Mouse (Mus musculus): ENCODE measurements around the gene Cdc20. TPM values are rescaled to one million over a fixed set of nuclear protein-coding genes. Genes with fewer than 3 reads are reported as not detected.

The Cdc20 gene
- polyA plus RNA-seq, 1 experiment: not detected

DNA sequence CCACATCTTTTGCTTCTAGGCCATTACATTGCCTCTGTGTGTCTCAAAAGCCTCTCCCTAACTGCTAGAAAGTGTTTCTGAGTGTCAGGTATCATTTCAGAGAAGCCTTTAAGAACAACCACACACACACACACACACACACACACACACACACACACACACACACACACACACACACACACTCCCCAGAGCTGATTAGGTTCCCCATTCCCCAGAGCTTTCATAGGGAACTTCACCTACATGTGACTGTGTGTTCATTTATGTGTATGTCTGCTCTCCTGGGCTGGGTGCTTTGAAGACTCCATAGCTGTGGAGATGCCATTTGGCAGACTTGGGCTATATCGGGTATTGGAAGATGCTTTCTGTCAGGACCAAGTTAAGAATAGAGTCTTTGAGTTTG is 11.8 kb downstream of the Cdc20 start:
- Histone ChIP-seq H3K4me3 (ENCODE audit: insufficient read depth, low read depth, low read length) (no peak overlapping the region), H3K27ac (ENCODE audit: insufficient read depth, low read depth, low read length) (no peak overlapping the region), H3K4me1 (ENCODE audit: control insufficient read depth, insufficient read depth, low read length) (peaks cover 13% of the 10 kb centered on the region; the same call in 1 of the 2 replicates)
- WGBS: 78% methylated on average over 1 of the region's 1 CpGs
- no peak for TF ChIP-seq POLR2A (IDR thresholded peaks at IDR 0.05; ENCODE audit: insufficient read depth, low read depth, low read length)
- no peak for TF ChIP-seq CTCF (IDR thresholded peaks at IDR 0.05; ENCODE audit: insufficient read depth, low read depth, low read length)

DNA sequence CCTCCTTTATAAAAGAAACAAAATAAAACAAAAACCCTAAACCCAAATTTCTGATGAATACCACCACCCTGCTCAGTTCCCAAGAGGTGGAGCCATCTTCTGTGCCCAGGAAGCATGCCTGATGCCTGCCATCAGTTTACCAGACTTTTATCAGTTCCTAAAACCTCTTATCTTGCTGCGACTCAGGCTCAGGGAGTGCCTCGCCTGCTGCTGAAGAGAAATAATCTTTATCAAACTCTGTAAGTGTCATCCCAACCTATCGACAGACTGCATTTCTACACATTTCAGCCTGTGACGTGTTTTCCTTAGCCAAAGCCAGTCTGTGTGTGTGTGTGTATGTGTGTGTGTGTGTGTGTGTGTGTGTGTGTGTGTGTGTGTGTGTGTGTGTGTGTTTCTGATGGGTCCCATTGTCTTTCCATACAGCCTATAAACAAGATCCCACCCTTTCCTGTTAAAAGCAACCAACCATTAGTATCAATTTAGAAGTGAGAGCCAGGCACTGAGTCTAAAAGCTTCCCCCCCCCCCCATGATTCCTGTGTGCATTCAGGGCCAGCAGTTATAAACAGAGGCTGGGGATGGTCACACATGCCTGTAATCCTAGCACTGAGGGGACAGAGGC is 12.5 kb downstream of the Cdc20 start:
- H3K4me3 ChIP-seq (ENCODE audit: insufficient read depth, low read depth, low read length): no peak overlapping the region
- TF ChIP-seq POLR2A (IDR thresholded peaks at IDR 0.05; ENCODE audit: insufficient read depth, low read depth, low read length): no peak
- no peak for TF ChIP-seq CTCF (IDR thresholded peaks at IDR 0.05; ENCODE audit: insufficient read depth, low read depth, low read length)
- peaks cover 13% of the 10 kb centered on the region; the same call in 1 of the 2 replicates for H3K4me1 ChIP-seq (ENCODE audit: control insufficient read depth, insufficient read depth, low read length)
- WGBS: 78% methylated on average over 4 of the region's 4 CpGs
- H3K27ac ChIP-seq (ENCODE audit: insufficient read depth, low read depth, low read length): no peak overlapping the region

DNA sequence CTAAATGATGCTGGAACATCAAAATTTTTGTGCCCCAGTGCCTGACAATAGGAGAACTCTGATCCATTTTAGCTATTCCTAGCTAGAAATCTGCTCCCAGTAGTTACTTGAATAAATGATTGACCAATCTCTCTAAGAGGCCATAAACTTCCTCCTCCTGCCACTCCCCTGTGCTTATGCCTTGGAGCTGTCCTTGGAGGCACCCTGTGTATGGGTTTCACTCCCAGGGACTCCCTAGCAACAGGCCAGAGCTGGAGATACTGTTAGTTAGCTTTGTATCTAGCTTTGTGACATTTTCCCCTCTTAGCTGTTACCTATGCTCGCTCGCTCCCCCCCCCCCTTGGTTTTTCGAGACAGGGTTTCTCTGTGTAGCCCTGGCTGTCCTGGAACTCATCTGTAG is 15.8 kb downstream of the Cdc20 start:
- TF ChIP-seq CTCF (IDR thresholded peaks at IDR 0.05; ENCODE audit: insufficient read depth, low read depth, low read length) (no peak), POLR2A (IDR thresholded peaks at IDR 0.05; ENCODE audit: insufficient read depth, low read depth, low read length) (no peak)
- WGBS: 91% methylated on average over 3 of the region's 3 CpGs
- no peaks in the 10 kb centered on the region for H3K4me1 ChIP-seq (ENCODE audit: control insufficient read depth, insufficient read depth, low read length)
- H3K4me3 ChIP-seq (ENCODE audit: insufficient read depth, low read depth, low read length): no peak overlapping the region
- no peak overlapping the region for H3K27ac ChIP-seq (ENCODE audit: insufficient read depth, low read depth, low read length)

DNA sequence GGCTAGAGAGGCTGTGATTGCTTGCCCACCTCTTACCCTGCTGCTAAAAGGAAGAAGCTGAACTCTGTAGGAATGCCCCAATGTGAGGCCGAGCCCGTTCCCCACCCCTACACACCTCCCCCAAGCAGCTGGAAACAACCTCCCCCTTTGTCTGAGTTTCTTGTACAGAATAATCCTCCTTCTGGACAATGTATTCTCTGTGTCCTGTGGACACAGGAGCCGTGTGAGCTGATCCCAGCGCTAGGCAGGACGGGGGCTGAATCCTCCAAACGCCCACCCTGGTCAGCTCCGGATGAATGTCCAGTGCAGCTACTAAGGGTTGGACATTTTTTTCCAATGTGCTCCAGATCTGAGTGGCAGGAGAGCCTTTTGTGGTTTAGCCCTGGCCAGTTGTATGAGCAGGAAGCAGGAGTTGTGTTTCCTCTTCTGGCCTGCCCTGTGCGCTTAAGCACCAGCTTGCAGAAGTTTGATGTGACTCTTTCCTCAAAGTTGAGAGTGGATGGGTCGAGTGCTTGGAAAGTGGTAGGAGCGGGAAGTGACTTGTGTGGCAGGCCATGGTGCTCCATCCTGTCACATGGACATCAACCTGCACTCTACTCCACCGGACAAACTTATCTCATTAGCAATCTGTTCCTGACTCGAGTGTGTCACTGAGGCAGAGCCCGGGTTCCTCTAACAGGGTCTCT is 19.9 kb downstream of the Cdc20 start:
- TF ChIP-seq CTCF (IDR thresholded peaks at IDR 0.05; ENCODE audit: insufficient read depth, low read depth, low read length): no peak
- no peak for TF ChIP-seq POLR2A (IDR thresholded peaks at IDR 0.05; ENCODE audit: insufficient read depth, low read depth, low read length)
- no peaks in the 10 kb centered on the region for H3K4me1 ChIP-seq (ENCODE audit: control insufficient read depth, insufficient read depth, low read length)
- peak overlapping the region; percentile 36; the same call in 1 of the 2 replicates for H3K27ac ChIP-seq (ENCODE audit: insufficient read depth, low read depth, low read length)
- no peak overlapping the region for H3K4me3 ChIP-seq (ENCODE audit: insufficient read depth, low read depth, low read length)
- 71% methylated on average over 13 of the region's 13 CpGs for WGBS

DNA sequence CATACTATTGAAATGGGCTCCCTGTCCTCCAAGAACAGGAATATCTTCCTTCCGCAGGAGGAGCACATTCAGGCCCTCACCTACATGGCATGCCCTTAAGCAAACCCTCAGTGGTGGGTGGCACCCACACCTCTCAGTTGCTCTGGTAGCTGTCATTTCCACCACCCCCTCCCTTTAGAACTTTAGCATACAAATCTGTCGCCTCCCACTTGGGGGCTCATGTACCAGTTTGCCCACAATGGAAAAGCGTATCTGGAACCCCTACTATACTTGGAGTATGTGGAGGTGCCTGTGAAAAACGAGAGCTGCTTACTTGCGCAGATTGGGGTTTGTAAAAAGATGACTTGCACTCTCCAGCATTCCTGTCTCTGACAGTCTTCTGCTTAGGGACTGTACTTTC is 20.8 kb downstream of the Cdc20 start:
- 84% methylated on average over 5 of the region's 5 CpGs for WGBS
- Histone ChIP-seq H3K4me1 (ENCODE audit: control insufficient read depth, insufficient read depth, low read length) (no peaks in the 10 kb centered on the region), H3K27ac (ENCODE audit: insufficient read depth, low read depth, low read length) (no peak overlapping the region), H3K4me3 (ENCODE audit: insufficient read depth, low read depth, low read length) (no peak overlapping the region)
- TF ChIP-seq POLR2A (IDR thresholded peaks at IDR 0.05; ENCODE audit: insufficient read depth, low read depth, low read length) (no peak), CTCF (IDR thresholded peaks at IDR 0.05; ENCODE audit: insufficient read depth, low read depth, low read length) (no peak)

DNA sequence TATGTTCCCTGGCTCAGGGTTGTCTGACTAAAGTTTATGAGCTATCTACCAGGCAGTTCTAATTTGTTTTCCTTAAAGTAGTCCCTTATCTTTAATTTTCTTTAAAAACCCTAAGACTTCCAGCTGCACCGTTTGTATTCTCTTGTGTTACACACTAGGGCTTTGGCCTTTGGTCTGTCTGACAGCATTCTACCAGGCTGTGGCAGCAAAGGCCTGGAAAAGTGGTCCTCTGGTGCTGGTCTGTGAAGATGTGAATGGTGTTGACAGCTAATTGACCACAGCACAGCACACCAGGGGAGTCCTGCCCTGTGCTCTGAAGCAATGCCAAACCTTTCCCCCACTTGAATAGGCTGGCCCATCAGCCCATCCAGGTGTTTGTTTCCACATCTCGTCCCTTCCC is 21.4 kb downstream of the Cdc20 start:
- Histone ChIP-seq H3K4me1 (ENCODE audit: control insufficient read depth, insufficient read depth, low read length) (no peaks in the 10 kb centered on the region), H3K27ac (ENCODE audit: insufficient read depth, low read depth, low read length) (no peak overlapping the region), H3K4me3 (ENCODE audit: insufficient read depth, low read depth, low read length) (no peak overlapping the region)
- 56% methylated on average over 2 of the region's 2 CpGs for WGBS
- no peak for TF ChIP-seq CTCF (IDR thresholded peaks at IDR 0.05; ENCODE audit: insufficient read depth, low read depth, low read length)
- TF ChIP-seq POLR2A (IDR thresholded peaks at IDR 0.05; ENCODE audit: insufficient read depth, low read depth, low read length): no peak

DNA sequence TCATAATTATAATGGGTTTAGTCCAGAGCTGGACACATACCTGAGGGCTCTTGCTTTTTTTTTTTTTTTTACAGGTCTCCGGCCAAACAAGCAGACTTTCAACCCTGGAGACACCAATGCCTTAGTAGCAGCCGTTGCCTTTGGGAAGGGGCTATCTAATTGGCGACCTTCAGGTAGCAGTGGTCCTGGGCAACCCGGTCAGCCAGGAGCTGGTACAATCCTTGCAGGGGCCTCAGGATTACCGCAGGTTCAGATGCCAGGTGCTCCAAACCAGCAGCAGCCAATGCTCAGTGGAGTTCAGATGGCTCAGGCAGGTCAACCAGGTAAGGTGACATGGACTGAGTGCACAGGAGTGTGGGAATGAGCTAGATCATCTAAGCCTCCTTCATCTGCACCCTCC is 23.6 kb downstream of the Cdc20 start:
- Histone ChIP-seq H3K4me3 (ENCODE audit: insufficient read depth, low read depth, low read length) (no peak overlapping the region), H3K4me1 (ENCODE audit: control insufficient read depth, insufficient read depth, low read length) (no peaks in the 10 kb centered on the region), H3K27ac (ENCODE audit: insufficient read depth, low read depth, low read length) (no peak overlapping the region)
- TF ChIP-seq CTCF (IDR thresholded peaks at IDR 0.05; ENCODE audit: insufficient read depth, low read depth, low read length): no peak
- TF ChIP-seq POLR2A (IDR thresholded peaks at IDR 0.05; ENCODE audit: insufficient read depth, low read depth, low read length): no peak
- WGBS: 96% methylated on average over 5 of the region's 5 CpGs

DNA sequence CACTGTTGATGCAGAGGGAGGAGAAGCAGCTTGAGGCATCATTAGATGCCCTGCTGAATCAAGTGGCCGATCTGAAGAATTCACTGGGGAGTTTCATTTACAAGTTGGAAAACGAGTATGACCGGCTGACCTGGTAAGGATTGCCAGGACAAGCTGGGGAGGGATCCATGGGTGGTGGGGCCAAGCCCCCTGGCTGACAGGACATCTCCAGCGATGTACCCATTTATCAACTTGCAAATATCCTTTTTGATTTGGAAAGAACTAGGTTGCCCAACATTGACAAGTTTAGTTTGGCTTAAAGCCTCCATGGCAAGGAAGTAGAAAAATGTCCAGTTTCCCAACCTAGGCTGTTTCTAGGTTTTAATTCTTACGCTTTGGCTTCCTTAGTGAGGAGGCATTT is 26.3 kb downstream of the Cdc20 start:
- H3K4me3 ChIP-seq (ENCODE audit: insufficient read depth, low read depth, low read length): no peak overlapping the region
- WGBS: 89% methylated on average over 5 of the region's 5 CpGs
- H3K27ac ChIP-seq (ENCODE audit: insufficient read depth, low read depth, low read length): no peak overlapping the region
- no peak for TF ChIP-seq POLR2A (IDR thresholded peaks at IDR 0.05; ENCODE audit: insufficient read depth, low read depth, low read length)
- TF ChIP-seq CTCF (IDR thresholded peaks at IDR 0.05; ENCODE audit: insufficient read depth, low read depth, low read length): no peak
- no peaks in the 10 kb centered on the region for H3K4me1 ChIP-seq (ENCODE audit: control insufficient read depth, insufficient read depth, low read length)

DNA sequence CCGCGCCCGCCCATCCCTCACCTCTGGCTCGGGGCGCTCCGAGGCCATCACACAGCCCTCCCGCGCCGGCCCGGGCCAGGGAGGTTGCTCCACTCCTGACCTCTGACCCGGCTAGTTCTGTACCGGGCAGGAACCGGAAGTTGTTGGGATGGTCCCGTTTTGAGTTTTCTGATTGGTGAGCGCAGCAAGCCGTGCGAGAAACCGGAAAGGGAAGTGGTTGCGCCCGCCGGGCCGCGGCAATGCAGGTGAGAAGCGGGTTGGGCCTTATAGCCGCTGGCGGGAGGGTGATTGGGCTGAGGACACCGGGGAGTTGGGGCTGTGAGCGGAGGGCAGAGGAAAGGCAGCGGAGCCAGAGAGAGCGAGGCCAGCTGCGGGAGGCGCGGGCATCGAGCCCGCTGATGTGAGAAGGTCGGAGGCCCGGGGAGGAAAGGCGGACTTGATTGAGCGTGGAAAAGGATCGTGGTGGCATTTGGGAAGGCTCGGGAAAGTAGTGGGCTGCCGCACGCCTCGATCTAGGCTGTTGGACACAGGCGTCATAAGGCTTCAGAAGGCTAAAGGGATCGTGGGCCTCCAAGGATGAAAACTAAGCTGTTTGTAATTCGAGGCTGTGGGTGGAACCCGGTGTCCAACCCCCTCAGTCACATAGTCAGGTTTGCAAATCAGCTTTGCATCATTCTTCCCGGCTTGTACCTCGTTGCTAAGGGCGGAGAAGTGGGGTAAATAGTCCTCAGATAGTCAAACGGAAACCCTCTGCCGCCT is 27.8 kb downstream of the Cdc20 start, which contains the start of the genes Szt2 and Med8:
Szt2 (minus strand) TSS at position 132 of the 759 bp plus-strand sequence.
Med8 (plus strand) TSS at position 196 of the 759 bp plus-strand sequence.
- H3K4me3 ChIP-seq (ENCODE audit: insufficient read depth, low read depth, low read length): peak within 1 kb of the TSS; percentile 66
- no peak within 1 kb of the TSS for H3K27ac ChIP-seq (ENCODE audit: insufficient read depth, low read depth, low read length)
- WGBS: under 1% methylated on average over 53 of the region's 53 CpGs
- TF ChIP-seq POLR2A (IDR thresholded peaks at IDR 0.05; ENCODE audit: insufficient read depth, low read depth, low read length) (peak; percentile 78), CTCF (IDR thresholded peaks at IDR 0.05; ENCODE audit: insufficient read depth, low read depth, low read length) (no peak)
- H3K4me1 ChIP-seq (ENCODE audit: control insufficient read depth, insufficient read depth, low read length): no peaks in the 10 kb centered on the region
